Mouse (Mus musculus) heart, adult 8-10 months (tissue): ENCODE results near the gene Ptprk. TPM values are rescaled to one million over a fixed set of nuclear protein-coding genes. Genes with fewer than 3 reads are reported as not detected.

ENCODE experiments used
- DNase-seq: peaks from one replicate; pipeline ENCODE4 v3.0.0; 2022; ENCODE audit warnings: low spot score
- total RNA-seq, 4 experiments: library from RNA; stranded (reverse); gene quantifications; 2 replicates each; pipeline ENCODE4 v1.2.4; 2022

The Ptprk gene
- total RNA-seq, 4 experiments from 2014 or later = 15.3 to 19.6 (median 17.3) TPM

GRCm38 (mm10) chr10:28184675-28185074 lies 110.1 kb downstream of the Ptprk start:
- DNase-seq = no peak

- no peak for DNase-seq
Measured at GRCm38 (mm10) chr10:28185326-28185725, 110.7 kb downstream of the Ptprk start.

GRCm38 (mm10) chr10:28186018-28186800 lies 111.6 kb downstream of the Ptprk start:
- DNase-seq = no peak

- DNase-seq = no peak
Measured at GRCm38 (mm10) chr10:28191440-28191839, 116.8 kb downstream of the Ptprk start.

GRCm38 (mm10) chr10:28193630-28194029 lies 119.0 kb downstream of the Ptprk start:
- no peak for DNase-seq

GRCm38 (mm10) chr10:28200609-28201008 lies 126.0 kb downstream of the Ptprk start:
- no peak for DNase-seq

GRCm38 (mm10) chr10:28209394-28209793 lies 134.8 kb downstream of the Ptprk start:
- no peak for DNase-seq

GRCm38 (mm10) chr10:28212083-28212482 lies 137.5 kb downstream of the Ptprk start:
- no peak for DNase-seq

GRCm38 (mm10) chr10:28215153-28215552 lies 140.5 kb downstream of the Ptprk start:
- DNase-seq = no peak

- DNase-seq = no peak
Measured at GRCm38 (mm10) chr10:28223602-28224001, 149.0 kb downstream of the Ptprk start.

GRCm38 (mm10) chr10:28224376-28224775 lies 149.8 kb downstream of the Ptprk start:
- no peak for DNase-seq

GRCm38 (mm10) chr10:28225536-28226075 lies 151.0 kb downstream of the Ptprk start:
- no peak for DNase-seq

GRCm38 (mm10) chr10:28227732-28228131 lies 153.1 kb downstream of the Ptprk start:
- DNase-seq = no peak

GRCm38 (mm10) chr10:28228208-28228607 lies 153.6 kb downstream of the Ptprk start:
- DNase-seq = no peak

GRCm38 (mm10) chr10:28232273-28233167 lies 157.9 kb downstream of the Ptprk start:
- peak; percentile 19 for DNase-seq

GRCm38 (mm10) chr10:28249047-28249446 lies 174.4 kb downstream of the Ptprk start:
- peak; percentile 32 for DNase-seq

GRCm38 (mm10) chr10:28251385-28251784 lies 176.8 kb downstream of the Ptprk start:
- no peak for DNase-seq

GRCm38 (mm10) chr10:28260651-28261050 lies 186.0 kb downstream of the Ptprk start:
- no peak for DNase-seq

- DNase-seq = no peak
Measured at GRCm38 (mm10) chr10:28262159-28262558, 187.5 kb downstream of the Ptprk start.

GRCm38 (mm10) chr10:28263546-28263945 lies 188.9 kb downstream of the Ptprk start:
- no peak for DNase-seq

GRCm38 (mm10) chr10:28270273-28270672 lies 195.7 kb downstream of the Ptprk start:
- DNase-seq = no peak
